Mouse (Mus musculus) thymus, adult 2 months (tissue): ENCODE results near the gene Vmn2r124. TPM values are rescaled to one million over a fixed set of nuclear protein-coding genes. Genes with fewer than 3 reads are reported as not detected.
"Not testable (repeated sequence)": the region's sequence is repeated elsewhere in the genome, so short reads cannot be mapped to it uniquely, and the experiment has no call there.

Experiments used
- DNase-seq: peaks from one replicate; pipeline ENCODE4 v3.0.0; 2021
- H3K27ac ChIP-seq: fragments of 200-500 bp; 2 replicates; pipeline ENCODE4 v1.5.1; 2012; ENCODE audit warnings: low read length, control low read depth; ENCODE audit not compliant: control insufficient read depth, insufficient read depth
- H3K27me3 ChIP-seq: fragments of 200-500 bp; 2 replicates; pipeline ENCODE4 v1.6.1; 2012; ENCODE audit warnings: mild to moderate bottlenecking, low read length, moderate library complexity, mixed read lengths; ENCODE audit not compliant: control insufficient read depth, insufficient read depth
- H3K36me3 ChIP-seq: fragments of 200-500 bp; 2 replicates; pipeline ENCODE4 v1.6.1; 2012; ENCODE audit warnings: mild to moderate bottlenecking, low read length, moderate library complexity; ENCODE audit not compliant: control insufficient read depth, insufficient read depth
- H3K4me1 ChIP-seq: fragments of 200-500 bp; replicated peaks from 2 replicates; pipeline ENCODE4 v1.6.1; 2012; ENCODE audit warnings: low read length; ENCODE audit not compliant: control insufficient read depth, insufficient read depth
- H3K4me3 ChIP-seq: fragments of 200-500 bp; 2 replicates; pipeline ENCODE4 v1.5.1; 2012; ENCODE audit warnings: mild to moderate bottlenecking, low read length, control low read depth, moderate library complexity; ENCODE audit not compliant: control insufficient read depth, insufficient read depth
- CTCF ChIP-seq: fragments of 200-500 bp; IDR thresholded peaks from 2 replicates; pipeline ENCODE4 v1.5.1; 2012; ENCODE audit warnings: mild to moderate bottlenecking, control low read depth, low read length, moderate library complexity, borderline replicate concordance; ENCODE audit not compliant: control insufficient read depth, poor library complexity, insufficient read depth; ENCODE audit errors: extremely low read depth
- POLR2A ChIP-seq: fragments of 200-500 bp; IDR thresholded peaks from 2 replicates; pipeline ENCODE4 v1.6.1; 2012; ENCODE audit warnings: mild to moderate bottlenecking, low read length, control low read depth, moderate library complexity; ENCODE audit not compliant: control insufficient read depth, poor library complexity, insufficient read depth; ENCODE audit errors: extremely low read depth
- WGBS: fragments of 180-500 bp; shearing (Covaris S2); methylation state at CpG from one replicate; pipeline ENCODE4 v1.1.7; 2018; 5-methylcytosine and 5-hydroxymethylcytosine counted together
- polyA plus RNA-seq: library from polyadenylated mRNA; depleted of rRNA; stranded (reverse); fragments of >200 nt; gene quantifications from 2 replicates; pipeline ENCODE4 v1.2.3, GENCODE M21; 2012; rRNA removed

Gene Vmn2r124
- not detected in 2 replicates for polyA plus RNA-seq

DNA sequence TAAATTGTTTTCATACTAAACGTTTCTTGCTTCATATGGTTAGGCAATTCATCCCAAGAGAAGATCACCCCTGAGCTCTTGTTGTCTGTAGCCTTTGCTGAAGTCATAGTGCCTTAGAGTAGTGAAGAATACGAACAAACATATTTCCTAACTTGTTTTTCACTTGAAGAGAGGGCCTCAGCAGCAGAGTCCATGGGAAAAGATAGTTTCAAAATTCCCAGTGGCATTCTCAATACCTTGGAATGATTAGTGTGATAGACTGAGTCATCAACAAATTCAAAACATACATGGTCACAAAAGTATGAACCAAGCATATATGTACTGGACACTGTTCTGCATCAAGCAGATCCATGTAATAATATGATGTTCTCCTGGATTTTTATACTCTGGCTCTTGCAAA is at the start of gene Vmn2r124:
Vmn2r124 (plus strand) TSS at position 301 of the 400 bp plus-strand sequence.
- DNase-seq: no peak
- WGBS: 50% methylated on average over 2 of the region's 2 CpGs
- Histone ChIP-seq H3K27me3 (no peaks in the 10 kb centered on the region), H3K36me3 (no peaks in the 10 kb centered on the region), H3K27ac (no peak within 1 kb of the TSS), H3K4me3 (no peak within 1 kb of the TSS), H3K4me1 (no peaks in the 10 kb centered on the region)
- TF ChIP-seq CTCF (no peak), POLR2A (no peak)

DNA sequence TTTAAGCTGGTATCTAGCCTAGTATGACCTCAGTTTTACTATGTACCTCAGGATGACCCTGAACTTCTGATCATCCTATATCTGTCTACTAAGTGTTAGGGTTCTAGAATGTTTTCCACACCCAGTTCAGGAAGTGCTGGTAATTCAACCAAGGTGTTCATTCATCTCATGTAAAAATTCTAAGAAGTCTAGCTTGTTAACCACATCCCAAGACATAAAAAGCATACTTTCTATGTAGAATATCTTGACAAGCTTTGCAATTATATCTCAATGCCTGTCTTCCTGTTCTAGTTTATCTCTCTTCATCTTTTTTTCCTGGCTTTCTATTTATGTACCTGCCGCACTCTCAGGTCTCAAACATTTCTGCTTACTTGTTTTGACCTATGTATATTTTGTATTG is 44.5 kb upstream of the Vmn2r124 start:
- no peaks in the 10 kb centered on the region for H3K4me1 ChIP-seq
- H3K36me3 ChIP-seq: no peaks in the 10 kb centered on the region
- no peak for DNase-seq
- TF ChIP-seq CTCF (no peak), POLR2A (no peak)
- 83% methylated on average over 1 of the region's 1 CpGs for WGBS
- H3K27ac ChIP-seq: no peak overlapping the region
- H3K27me3 ChIP-seq: no peaks in the 10 kb centered on the region
- no peak overlapping the region for H3K4me3 ChIP-seq

DNA sequence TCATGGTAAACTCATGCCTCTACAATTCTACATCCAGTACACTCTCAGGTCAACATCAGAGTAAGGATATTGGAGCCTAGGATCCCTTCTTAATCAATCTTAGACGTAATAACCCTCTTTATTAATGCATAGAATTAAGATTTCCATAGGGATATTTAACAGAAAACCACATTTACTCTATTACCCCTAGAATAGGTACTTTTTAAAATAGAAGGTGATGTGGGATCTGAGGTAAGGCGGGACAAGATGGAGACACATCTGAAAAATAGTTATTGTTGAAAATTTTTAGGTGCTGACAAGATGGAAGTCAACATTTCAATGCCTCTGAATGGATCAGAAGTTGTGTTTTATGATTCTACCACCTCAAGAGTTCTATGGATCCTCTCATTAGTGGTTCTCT is 27.8 kb upstream of the Vmn2r124 start, which contains the start of gene Fpr-rs4:
Fpr-rs4 (plus strand) TSS at position 301 of the 400 bp plus-strand sequence.
- H3K27me3 ChIP-seq: no peaks in the 10 kb centered on the region
- WGBS: 67% methylated on average over 2 of the region's 2 CpGs
- H3K4me1 ChIP-seq: no peaks in the 10 kb centered on the region
- no peak within 1 kb of the TSS for H3K4me3 ChIP-seq
- TF ChIP-seq POLR2A: no peak
- no peak for TF ChIP-seq CTCF
- DNase-seq: no peak
- H3K36me3 ChIP-seq: no peaks in the 10 kb centered on the region
- H3K27ac ChIP-seq: no peak within 1 kb of the TSS

DNA sequence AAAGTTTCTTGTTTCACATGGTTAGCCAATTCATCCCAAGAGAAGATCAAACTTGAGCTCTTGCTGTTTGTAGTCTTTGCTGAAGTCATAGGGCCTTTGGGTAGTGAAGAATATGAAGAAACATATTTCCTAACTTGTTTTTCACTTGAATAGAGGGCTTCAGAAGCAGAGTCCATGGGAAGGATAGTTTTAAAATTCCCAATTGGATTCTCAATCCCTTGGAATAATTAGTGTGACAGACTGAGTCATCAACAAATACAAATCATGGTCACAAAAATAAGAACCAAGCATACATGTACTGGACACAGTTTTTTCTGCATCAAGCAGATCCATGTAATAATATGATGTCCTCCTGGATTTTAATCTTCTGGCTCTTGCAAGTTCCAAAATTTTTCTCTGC is 35.5 kb downstream of the Vmn2r124 start, which contains the start of gene Vmn2r91:
Vmn2r91 (plus strand) TSS at position 301 of the 400 bp plus-strand sequence.
- not testable (repeated sequence) for H3K27me3 ChIP-seq, DNase-seq, H3K36me3 ChIP-seq, H3K4me3 ChIP-seq, H3K4me1 ChIP-seq, H3K27ac ChIP-seq

DNA sequence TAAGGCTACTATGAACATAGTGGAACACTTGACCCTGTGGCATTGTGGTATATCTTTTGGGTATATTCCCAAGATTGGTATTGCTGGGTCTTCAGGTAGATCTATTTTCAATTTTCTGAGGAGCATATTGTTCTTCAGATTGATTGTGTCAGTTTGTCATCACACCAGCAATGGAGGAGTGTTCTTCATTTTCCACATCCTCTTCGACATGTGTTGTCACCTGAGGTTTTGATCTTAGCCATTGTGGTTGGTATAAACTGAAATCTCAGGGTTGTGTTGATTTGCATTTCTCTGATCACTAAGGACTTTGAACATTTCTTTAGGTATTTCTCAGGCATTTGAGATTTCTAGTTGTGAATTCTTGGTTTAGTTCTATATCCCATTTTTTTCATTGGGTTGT is 46.4 kb downstream of the Vmn2r124 start:
- not testable (repeated sequence) for DNase-seq, H3K4me3 ChIP-seq, H3K4me1 ChIP-seq, H3K36me3 ChIP-seq, H3K27me3 ChIP-seq, H3K27ac ChIP-seq
- 61% methylated on average over 1 of the region's 1 CpGs for WGBS

DNA sequence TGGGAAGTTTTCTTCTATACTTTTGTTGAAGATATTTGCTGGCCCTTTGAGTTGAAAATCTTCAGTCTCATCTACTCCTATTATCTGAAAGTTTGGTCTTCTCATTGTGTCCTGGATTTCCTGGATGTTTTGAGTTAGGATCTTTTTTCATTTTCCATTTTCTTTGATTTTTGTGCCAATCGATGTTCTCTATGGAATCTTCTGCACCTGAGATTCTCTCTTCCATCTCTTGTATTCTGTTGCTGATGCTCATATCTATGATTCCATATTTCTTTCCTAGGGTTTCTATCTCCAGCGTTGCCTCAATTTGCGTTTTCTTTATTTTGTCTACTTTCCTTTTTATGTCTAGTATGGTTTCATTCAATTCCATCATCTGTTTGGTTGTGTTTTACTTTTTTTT is 53.0 kb downstream of the Vmn2r124 start:
- H3K36me3 ChIP-seq, H3K4me1 ChIP-seq, DNase-seq, H3K27me3 ChIP-seq, H3K4me3 ChIP-seq, H3K27ac ChIP-seq: not testable (repeated sequence)
- WGBS: 95% methylated on average over 3 of the region's 3 CpGs

Other genes with a start within 250 kb of the Vmn2r124 start
- gene Spaca6, start 222.3 kb upstream of the Vmn2r124 start, polyA plus RNA-seq: 11.3 and 14.9 TPM in 2 replicates
- gene Has1, start 194.2 kb upstream of the Vmn2r124 start, polyA plus RNA-seq: 0.33 and 0.50 TPM in 2 replicates
- 0.50 and 0.74 TPM in 2 replicates for gene Fpr1, start 165.5 kb upstream of the Vmn2r124 start, polyA plus RNA-seq
- 0.18 and 0.73 TPM in 2 replicates for gene Fpr2, start 161.6 kb upstream of the Vmn2r124 start, polyA plus RNA-seq
- not detected in 2 replicates for gene Fpr3, start 161.6 kb upstream of the Vmn2r124 start, polyA plus RNA-seq
- gene Fpr-rs4, start 27.7 kb upstream of the Vmn2r124 start, polyA plus RNA-seq: not detected in 2 replicates
- gene Vmn2r91, start 35.6 kb downstream of the Vmn2r124 start, polyA plus RNA-seq: not detected in 2 replicates
- not detected in 2 replicates for gene Vmn2r92, start 102.5 kb downstream of the Vmn2r124 start, polyA plus RNA-seq
- not detected in 2 replicates for gene Vmn2r94, start 228.3 kb downstream of the Vmn2r124 start, polyA plus RNA-seq
- not detected in 2 replicates for gene Vmn2r93, start 248.7 kb downstream of the Vmn2r124 start, polyA plus RNA-seq